Mouse (Mus musculus) inflammation-experienced regulatory T-cells, adult 6 months (primary cell): ENCODE data around the gene Pde6h. TPM values are rescaled to one million over a fixed set of nuclear protein-coding genes. Genes with fewer than 3 reads are reported as not detected.
"Not testable (repeated sequence)": the region's sequence is repeated elsewhere in the genome, so short reads cannot be mapped to it uniquely, and the experiment has no call there.

Experiments
- ATAC-seq: one replicate; pipeline ENCODE4 v1.8.0; 2017
- polyA plus RNA-seq, 3 experiments: library from polyadenylated mRNA; unstranded; fragments of 100-300 nt; shearing (Covaris generic); gene quantifications; one replicate each; pipeline ENCODE4 v1.2.1; 2017

Pde6h gene
- polyA plus RNA-seq: not detected

- no peak for ATAC-seq
Observed at GRCm38 (mm10) chr6:136923532-136923931, at the start of gene Pde6h. Pde6h (plus strand) TSS chr6:136923832.

GRCm38 (mm10) chr6:136874599-136874998, 49.0 kb upstream of the Pde6h start:
- no peak for ATAC-seq

GRCm38 (mm10) chr6:136875670-136876069, 48.0 kb upstream of the Pde6h start, which contains the start of gene Mgp:
Mgp (minus strand) TSS chr6:136875823.
- no peak for ATAC-seq

GRCm38 (mm10) chr6:136881678-136882077, 42.0 kb upstream of the Pde6h start:
- no peak for ATAC-seq

GRCm38 (mm10) chr6:136883431-136883915, 40.2 kb upstream of the Pde6h start:
- ATAC-seq: no peak

GRCm38 (mm10) chr6:136883961-136884360, 39.7 kb upstream of the Pde6h start:
- ATAC-seq: no peak

GRCm38 (mm10) chr6:136884766-136885165, 38.9 kb upstream of the Pde6h start:
- not testable (repeated sequence) for ATAC-seq

- ATAC-seq: no peak
Observed at GRCm38 (mm10) chr6:136887854-136888253, 35.8 kb upstream of the Pde6h start.

- ATAC-seq: no peak
Observed at GRCm38 (mm10) chr6:136889067-136889466, 34.6 kb upstream of the Pde6h start.

- ATAC-seq: no peak
Observed at GRCm38 (mm10) chr6:136889554-136889953, 34.1 kb upstream of the Pde6h start.

GRCm38 (mm10) chr6:136892002-136892401, 31.6 kb upstream of the Pde6h start:
- no peak for ATAC-seq

GRCm38 (mm10) chr6:136894532-136895339, 28.9 kb upstream of the Pde6h start:
- ATAC-seq: no peak

GRCm38 (mm10) chr6:136897789-136898188, 25.8 kb upstream of the Pde6h start:
- no peak for ATAC-seq

GRCm38 (mm10) chr6:136898222-136898621, 25.4 kb upstream of the Pde6h start:
- no peak for ATAC-seq

- ATAC-seq: peak; percentile 81
Observed at GRCm38 (mm10) chr6:136898954-136899353, 24.7 kb upstream of the Pde6h start.

- ATAC-seq: peak; percentile 24
Observed at GRCm38 (mm10) chr6:136900369-136901009, 23.1 kb upstream of the Pde6h start.

GRCm38 (mm10) chr6:136901010-136901409, 22.6 kb upstream of the Pde6h start:
- no peak for ATAC-seq

- peak; percentile 23 for ATAC-seq
Observed at GRCm38 (mm10) chr6:136902527-136902926, 21.1 kb upstream of the Pde6h start.

GRCm38 (mm10) chr6:136903885-136904470, 19.7 kb upstream of the Pde6h start:
- ATAC-seq: no peak

- no peak for ATAC-seq
Observed at GRCm38 (mm10) chr6:136906283-136906936, 17.2 kb upstream of the Pde6h start.

GRCm38 (mm10) chr6:136906937-136907293, 16.7 kb upstream of the Pde6h start:
- ATAC-seq: no peak

- no peak for ATAC-seq
Observed at GRCm38 (mm10) chr6:136910247-136910890, 13.3 kb upstream of the Pde6h start.
